Mouse (Mus musculus): ENCODE results near the gene Il27.
"Not testable (repeated sequence)": the region's sequence is repeated elsewhere in the genome, so short reads cannot be mapped to it uniquely, and the experiment has no call there.

The Il27 gene

DNA sequence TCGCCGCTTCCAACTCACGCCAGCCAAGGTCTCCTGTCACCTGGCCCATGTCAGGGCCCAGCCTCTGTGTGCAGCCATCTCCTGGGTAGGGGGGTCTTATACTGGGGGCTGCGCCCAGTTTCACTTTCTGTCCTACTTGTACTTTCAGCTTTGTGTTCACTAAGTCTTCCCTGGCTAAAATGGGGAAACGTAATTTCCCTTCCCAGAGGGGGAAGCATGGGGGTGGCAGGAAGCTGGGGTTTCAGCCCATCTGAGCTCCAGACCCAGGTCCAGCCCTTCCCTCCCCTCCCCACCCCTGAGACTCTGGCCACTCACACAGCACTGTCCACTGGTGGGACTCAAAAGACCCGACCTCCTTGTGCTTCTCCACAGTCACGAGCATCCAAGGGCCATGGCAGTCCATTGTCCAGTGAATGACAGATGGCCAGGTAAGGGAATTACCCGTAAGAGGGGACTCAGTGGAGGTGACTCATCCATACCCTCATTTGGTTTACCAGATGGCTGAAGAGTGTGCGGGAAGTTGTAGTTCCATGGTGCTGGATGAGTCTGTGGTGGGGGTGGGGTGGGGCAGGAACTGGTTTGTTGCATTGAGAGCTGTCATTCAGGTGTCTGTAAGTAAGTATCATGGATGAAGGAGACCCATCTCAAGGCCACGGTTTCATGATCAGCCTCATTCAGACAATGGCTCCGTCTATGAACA, at the start of gene Il27:
Gene Il27, minus strand, starts transcription at position 80 of the 700 bp plus-strand sequence.
- DNase-seq (ENCODE audit: extremely low spot score, low spot score): no peak

GRCm38 (mm10) chr7:126644345-126644744, 49.6 kb upstream of the Il27 start:
- no peak for DNase-seq (ENCODE audit: extremely low spot score, low spot score)

GRCm38 (mm10) chr7:126643244-126643617, 48.5 kb upstream of the Il27 start:
- not testable (repeated sequence) for DNase-seq (ENCODE audit: extremely low spot score, low spot score)

GRCm38 (mm10) chr7:126642545-126643243, 48.0 kb upstream of the Il27 start:
- no peak for DNase-seq (ENCODE audit: extremely low spot score, low spot score)

GRCm38 (mm10) chr7:126636733-126637520, 42.2 kb upstream of the Il27 start:
- DNase-seq (ENCODE audit: extremely low spot score, low spot score): no peak

DNA sequence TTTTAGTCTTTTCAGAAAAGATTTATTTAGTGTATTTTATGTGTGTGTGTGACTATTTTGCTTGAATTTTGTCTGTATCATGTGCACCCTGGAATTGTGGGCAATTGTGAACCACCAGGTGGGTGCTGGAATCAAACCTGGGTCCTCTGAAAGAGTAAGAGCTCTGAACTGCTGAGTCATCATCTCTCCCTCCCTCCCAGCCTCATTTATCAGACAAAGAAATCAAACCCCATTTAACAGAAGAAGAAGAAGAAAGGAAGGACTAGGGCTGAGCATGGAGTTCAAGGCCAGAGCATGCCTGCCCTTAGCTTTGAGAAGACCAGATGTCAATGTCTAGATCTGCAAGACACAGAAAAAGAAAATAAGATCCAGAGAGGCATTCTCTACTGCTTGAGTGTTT, 40.6 kb upstream of the Il27 start:
- no peak for DNase-seq (ENCODE audit: extremely low spot score, low spot score)

DNA sequence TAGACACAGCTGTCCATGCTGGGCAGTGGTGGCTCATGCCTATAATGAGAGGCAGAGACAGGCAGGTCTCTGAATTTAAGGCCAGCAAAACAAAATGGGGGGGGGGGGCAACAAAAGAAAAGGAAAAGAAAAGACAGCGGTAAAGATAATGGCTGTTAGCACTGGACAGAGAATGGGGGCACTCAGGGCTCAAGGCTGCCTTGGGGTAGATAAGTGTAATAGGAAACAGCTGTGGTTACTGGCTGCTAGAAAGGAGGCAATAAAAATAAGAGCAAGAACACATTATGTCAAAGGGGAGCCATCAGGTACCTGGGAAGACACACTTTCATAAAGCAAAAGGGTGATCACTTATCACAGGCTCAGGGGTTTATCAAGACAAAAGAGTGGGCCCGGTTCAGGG, 37.7 kb upstream of the Il27 start:
- DNase-seq (ENCODE audit: extremely low spot score, low spot score): no peak

DNA sequence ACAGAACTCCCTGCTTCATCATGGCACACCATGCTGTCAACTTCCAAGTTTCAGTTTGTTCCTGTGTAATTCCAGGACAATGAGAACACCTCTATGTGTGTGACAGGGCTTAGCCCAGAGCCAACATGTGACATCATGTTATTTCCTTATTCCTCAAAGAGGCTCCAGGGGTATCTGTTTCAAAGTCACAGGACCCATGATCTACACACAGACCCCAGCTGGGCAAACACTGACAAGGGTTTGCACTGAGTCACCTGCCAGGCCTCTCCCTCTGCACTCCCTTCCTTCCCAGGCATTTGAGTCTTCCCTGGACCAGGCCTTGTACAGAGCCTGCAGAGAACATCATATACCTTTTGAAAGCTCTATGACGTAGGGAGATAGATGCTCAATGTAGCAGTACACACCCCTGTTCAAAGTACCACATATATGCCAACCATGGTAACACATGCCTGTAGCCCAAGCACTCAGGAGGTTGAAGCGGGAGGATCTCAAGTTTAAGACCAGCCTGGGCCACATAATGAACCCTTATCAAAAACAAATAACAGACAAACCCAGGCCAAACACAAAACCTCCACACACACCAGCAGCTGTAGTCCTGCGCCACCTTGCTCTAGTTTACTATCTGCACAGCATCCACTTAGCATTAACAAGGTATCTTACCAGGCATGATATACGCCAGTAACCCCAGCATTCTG, 36.2 kb upstream of the Il27 start, which contains the start of gene Nupr1:
Gene Nupr1, minus strand, starts transcription at position 38 of the 695 bp plus-strand sequence.
- DNase-seq (ENCODE audit: extremely low spot score, low spot score): no peak

DNA sequence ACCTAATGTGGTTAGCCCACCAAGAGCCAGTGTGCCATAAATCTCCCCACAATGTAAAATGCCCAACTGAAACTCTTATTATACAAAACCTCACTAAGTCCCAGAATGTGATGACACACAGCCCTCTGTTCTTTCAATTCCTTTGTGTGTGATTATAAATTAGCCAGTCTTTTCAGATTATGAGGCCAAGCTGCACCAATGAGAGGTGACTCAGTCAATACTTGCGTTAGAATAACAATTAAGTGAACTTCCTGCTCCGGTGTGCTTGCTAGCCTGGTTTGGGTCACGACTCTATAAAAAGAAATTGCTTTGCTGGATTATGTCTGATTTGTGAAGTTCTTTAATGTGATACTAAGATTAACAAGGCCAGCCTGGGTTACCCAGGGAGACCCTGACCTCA, 35.2 kb upstream of the Il27 start:
- no peak for DNase-seq (ENCODE audit: extremely low spot score, low spot score)

- DNase-seq (ENCODE audit: extremely low spot score, low spot score): no peak
Measured at GRCm38 (mm10) chr7:126628111-126628510, 33.4 kb upstream of the Il27 start.

GRCm38 (mm10) chr7:126625807-126626600, 31.3 kb upstream of the Il27 start:
- no peak for DNase-seq (ENCODE audit: extremely low spot score, low spot score)

GRCm38 (mm10) chr7:126625369-126625768, 30.6 kb upstream of the Il27 start:
- DNase-seq (ENCODE audit: extremely low spot score, low spot score): no peak

DNA sequence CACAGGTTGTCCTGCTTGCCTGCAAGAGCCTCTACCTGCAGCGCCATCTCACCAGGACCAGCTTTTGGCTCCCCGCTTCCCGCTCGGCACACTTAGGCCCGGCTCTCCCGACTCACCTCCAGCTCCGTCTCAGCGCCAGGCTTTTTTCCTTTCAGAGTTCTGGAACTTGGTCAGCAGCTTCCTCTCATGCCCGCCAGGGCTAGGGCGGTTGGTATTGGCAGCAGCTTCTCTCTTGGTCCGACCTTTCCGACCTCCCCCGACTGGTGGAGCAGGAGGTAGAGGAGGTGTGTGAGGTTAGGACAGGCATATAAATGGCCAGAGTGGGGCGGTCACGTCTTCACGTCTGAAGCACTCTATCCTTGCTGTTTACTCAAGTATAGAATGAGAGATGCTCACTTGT, 30.0 kb upstream of the Il27 start:
- DNase-seq (ENCODE audit: extremely low spot score, low spot score): no peak

- DNase-seq (ENCODE audit: extremely low spot score, low spot score): no peak
Measured at GRCm38 (mm10) chr7:126623381-126623780, 28.6 kb upstream of the Il27 start.

GRCm38 (mm10) chr7:126621452-126622359, 27.0 kb upstream of the Il27 start:
- no peak for DNase-seq (ENCODE audit: extremely low spot score, low spot score)

DNA sequence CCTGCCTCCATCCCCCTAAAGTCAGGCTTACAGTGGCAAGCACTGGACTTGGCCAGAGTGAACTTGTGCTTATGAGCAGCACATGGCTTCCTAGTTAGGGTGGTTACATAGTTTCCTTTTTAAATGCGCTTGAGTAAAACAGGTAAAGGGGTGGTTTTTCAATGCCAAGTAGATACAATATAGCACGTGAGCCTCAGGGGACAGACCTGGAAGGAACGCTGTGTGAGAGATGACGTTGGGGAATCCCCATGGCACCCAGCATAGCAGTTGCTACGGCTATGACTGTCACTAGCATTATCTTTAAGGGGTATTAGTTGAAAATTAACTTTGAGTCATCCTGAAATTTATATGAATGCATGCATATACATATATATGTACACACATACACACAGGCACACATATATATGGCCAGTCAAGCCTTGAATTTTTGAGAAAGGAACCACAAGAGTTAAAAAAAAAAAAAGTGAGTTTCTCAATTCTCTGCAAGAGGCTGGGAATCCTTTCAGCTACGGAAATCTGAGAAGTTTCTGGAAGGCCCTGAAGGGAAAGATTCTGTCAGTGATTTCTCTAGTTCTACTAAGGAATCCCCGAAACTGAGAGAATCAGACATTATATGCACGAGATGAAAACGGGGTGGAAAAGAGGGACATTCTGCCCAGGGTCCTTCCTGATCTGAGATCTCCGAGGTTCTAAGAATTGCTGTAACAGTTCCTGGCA, 25.0 kb upstream of the Il27 start:
- no peak for DNase-seq (ENCODE audit: extremely low spot score, low spot score)

DNA sequence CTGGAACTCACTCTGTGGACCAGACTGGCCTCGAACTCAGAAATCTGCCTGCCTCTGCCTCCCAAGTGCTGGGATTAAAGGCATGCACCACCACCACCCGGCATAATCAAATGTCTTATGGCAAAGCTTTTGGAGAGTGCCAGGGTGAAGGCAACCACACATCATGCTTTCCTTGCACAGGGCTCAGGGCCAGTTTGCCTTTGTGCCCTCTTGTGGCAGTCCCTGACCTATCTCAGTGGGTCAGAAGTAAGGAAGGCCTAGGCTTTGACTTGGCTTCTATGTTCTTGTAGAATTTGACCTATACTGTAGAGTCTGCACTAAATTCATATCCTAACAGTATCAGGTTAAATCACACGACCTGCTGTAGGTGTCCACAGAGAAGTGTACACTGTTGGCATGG, 22.0 kb upstream of the Il27 start:
- no peak for DNase-seq (ENCODE audit: extremely low spot score, low spot score)

- no peak for DNase-seq (ENCODE audit: extremely low spot score, low spot score)
Measured at GRCm38 (mm10) chr7:126612736-126613135, 18.0 kb upstream of the Il27 start.

GRCm38 (mm10) chr7:126607796-126608195, 13.1 kb upstream of the Il27 start:
- DNase-seq (ENCODE audit: extremely low spot score, low spot score): no peak

Data from neural tube, embryonic 10.5 days (tissue).